ENCODE assay signal across 8 mouse cellular contexts in genomic region chr13:107461048-107461912, GRCm38 (mm10).
DNase-seq lines count a peak whose midpoint lies in the region; ATAC-seq and TF ChIP-seq lines count a peak whose summit lies in the region.

No protein-coding gene starts in this region.

- H3K79me2 ChIP-seq in C2C12 (ENCODE audit: control insufficient read depth, insufficient read depth) (no peaks in the 10 kb centered on the region), myocyte (ENCODE audit: control insufficient read depth, insufficient read depth) (no peaks in the 10 kb centered on the region)

- H3K36me3 ChIP-seq in C2C12 (ENCODE audit: control insufficient read depth, insufficient read depth) (no peaks in the 10 kb centered on the region), myocyte (ENCODE audit: control insufficient read depth, insufficient read depth) (no peaks in the 10 kb centered on the region)
- H3K36me3 ChIP-seq in embryonic facial prominence, embryonic 14.5 days (ENCODE audit: control insufficient read depth, insufficient read depth, low read length), result no peaks in the 10 kb centered on the region
- H3K36me3 ChIP-seq in heart, embryonic 15.5 days, result no peaks in the 10 kb centered on the region
- H3K36me3 ChIP-seq in kidney, postnatal 0 days (ENCODE audit: insufficient read depth, low read length), result no peaks in the 10 kb centered on the region
- H3K36me3 ChIP-seq in thymus, adult 2 months (ENCODE audit: control insufficient read depth, insufficient read depth, low read length), result no peaks in the 10 kb centered on the region

- ATAC-seq in embryonic facial prominence, embryonic 14.5 days (ENCODE audit: low read depth), result peak; percentile 89
- no peak; the same call in 1 of the 2 replicates for ATAC-seq in heart, embryonic 15.5 days (replicated peaks; ENCODE audit: insufficient number of reproducible peaks, insufficient read depth, low FRiP score, low read depth)
- peak; percentile 76 for ATAC-seq in kidney, postnatal 0 days (replicated peaks; ENCODE audit: low FRiP score, low read depth)

- H3ac ChIP-seq in C2C12 (ENCODE audit: control insufficient read depth, insufficient read length, low read depth) (no peak overlapping the region), myocyte (ENCODE audit: control insufficient read depth, insufficient read length) (no peak overlapping the region)

- H3K9ac ChIP-seq in embryonic facial prominence, embryonic 14.5 days (ENCODE audit: low read depth, low read length), result no peak overlapping the region
- H3K9ac ChIP-seq in heart, embryonic 15.5 days, result no peak overlapping the region
- no peak overlapping the region for H3K9ac ChIP-seq in kidney, postnatal 0 days (ENCODE audit: low read depth, low read length)

- H3K4me3 ChIP-seq in C2C12 (ENCODE audit: insufficient read depth, poor library complexity, severe bottlenecking) (no peak overlapping the region), myocyte (no peak overlapping the region)
- H3K4me3 ChIP-seq in embryonic facial prominence, embryonic 14.5 days (ENCODE audit: low read depth, low read length), result peak overlapping the region; percentile 10; the same call in 1 of the 2 replicates
- H3K4me3 ChIP-seq in heart, embryonic 15.5 days, result no peak overlapping the region
- no peak overlapping the region for H3K4me3 ChIP-seq in kidney, postnatal 0 days (replicated peaks; ENCODE audit: low read depth, low read length)
- no peak overlapping the region for H3K4me3 ChIP-seq in thymus, adult 2 months (ENCODE audit: control insufficient read depth, insufficient read depth, low read length)

- H3K27ac ChIP-seq in embryonic facial prominence, embryonic 14.5 days (replicated peaks; ENCODE audit: low read depth, low read length), result no peak overlapping the region
- H3K27ac ChIP-seq in heart, embryonic 15.5 days, result no peak overlapping the region
- H3K27ac ChIP-seq in kidney, postnatal 0 days, result no peak overlapping the region
- H3K27ac ChIP-seq in thymus, adult 2 months (ENCODE audit: control insufficient read depth, insufficient read depth, low read length), result no peak overlapping the region

- TF ChIP-seq POLR2A in myocyte (IDR thresholded peaks at IDR 0.05; ENCODE audit: insufficient read length, low read depth), result no peak
- no peak for TF ChIP-seq POLR2A in thymus, adult 2 months (IDR thresholded peaks at IDR 0.05; ENCODE audit: control insufficient read depth, extremely low read depth, insufficient read depth, low read length, poor library complexity)

- no peaks in the 10 kb centered on the region for H3K79me3 ChIP-seq in C2C12 (ENCODE audit: low read depth)

- H3K9me3 ChIP-seq in embryonic facial prominence, embryonic 14.5 days (ENCODE audit: control insufficient read depth, low read length), result no peaks in the 10 kb centered on the region
- H3K9me3 ChIP-seq in heart, embryonic 15.5 days (replicated peaks), result no peaks in the 10 kb centered on the region
- H3K9me3 ChIP-seq in kidney, postnatal 0 days (replicated peaks; ENCODE audit: low read length), result no peaks in the 10 kb centered on the region

- H3K27me3 ChIP-seq in C2C12 (ENCODE audit: control insufficient read depth, insufficient read depth, insufficient read length), result no peaks in the 10 kb centered on the region
- no peaks in the 10 kb centered on the region for H3K27me3 ChIP-seq in embryonic facial prominence, embryonic 14.5 days (replicated peaks; ENCODE audit: control insufficient read depth, insufficient read depth, low read length)
- no peaks in the 10 kb centered on the region for H3K27me3 ChIP-seq in heart, embryonic 15.5 days
- no peaks in the 10 kb centered on the region for H3K27me3 ChIP-seq in kidney, postnatal 0 days (ENCODE audit: insufficient read depth, low read length)
- H3K27me3 ChIP-seq in myocyte (ENCODE audit: control insufficient read depth, insufficient read depth, insufficient read length), result no peaks in the 10 kb centered on the region
- H3K27me3 ChIP-seq in thymus, adult 2 months (ENCODE audit: control insufficient read depth, insufficient read depth, low read length), result no peaks in the 10 kb centered on the region

- TF ChIP-seq CTCF in C2C12 (IDR thresholded peaks at IDR 0.05; ENCODE audit: control insufficient read depth, insufficient read depth, insufficient read length), result peak; percentile 6
- TF ChIP-seq CTCF in kidney, postnatal 0 days (IDR thresholded peaks at IDR 0.05; ENCODE audit: low read depth), result peak; percentile 82
- no peak for TF ChIP-seq CTCF in thymus, adult 2 months (IDR thresholded peaks at IDR 0.05; ENCODE audit: borderline replicate concordance, control insufficient read depth, extremely low read depth, insufficient read depth, low read length, poor library complexity)

- peak; percentile 41 for DNase-seq in adrenal gland, postnatal 25 days
- DNase-seq in embryonic facial prominence, embryonic 14.5 days (ENCODE audit: low spot score), result peak; percentile 88
- peak; percentile 94 for DNase-seq in kidney, postnatal 0 days (ENCODE audit: low spot score)
- peak; percentile 32 for DNase-seq in liver
- peak; percentile 56 for DNase-seq in thymus, adult 2 months

- no peaks in the 10 kb centered on the region for H3K4me1 ChIP-seq in embryonic facial prominence, embryonic 14.5 days (ENCODE audit: control insufficient read depth, insufficient read depth, low read length)
- no peaks in the 10 kb centered on the region for H3K4me1 ChIP-seq in heart, embryonic 15.5 days (replicated peaks)
- 0 out of 2 replicates have a peak, but pooled peaks cover 7% of the 10 kb centered on the region for H3K4me1 ChIP-seq in kidney, postnatal 0 days (replicated peaks; ENCODE audit: insufficient read depth, low read length)
- H3K4me1 ChIP-seq in thymus, adult 2 months (replicated peaks; ENCODE audit: control insufficient read depth, insufficient read depth, low read length), result no peaks in the 10 kb centered on the region

- H3K4me2 ChIP-seq in embryonic facial prominence, embryonic 14.5 days (ENCODE audit: low read depth, low read length), result peak overlapping the region; percentile 38
- H3K4me2 ChIP-seq in heart, embryonic 15.5 days, result peak overlapping the region; percentile 35; the same call in 1 of the 2 replicates
- H3K4me2 ChIP-seq in kidney, postnatal 0 days (ENCODE audit: low read length), result peak overlapping the region; percentile 38; the same call in 1 of the 2 replicates
- H3K4me2 ChIP-seq in myocyte (ENCODE audit: low read depth), result peak overlapping the region; percentile 58

- 17% methylated on average over 16 of the region's 16 CpGs for WGBS in embryonic facial prominence, embryonic 14.5 days
- WGBS in heart, embryonic 15.5 days, result 14% methylated on average over 16 of the region's 16 CpGs
- 11% methylated on average over 16 of the region's 16 CpGs for WGBS in kidney, postnatal 0 days
- 26% methylated on average over 16 of the region's 16 CpGs for WGBS in thymus, adult 2 months

TF ChIP-seq in C2C12, 6 proteins besides CTCF, POLR2A, EP300 and RAD21:
- TF ChIP-seq CEBPB (IDR thresholded peaks at IDR 0.05; ENCODE audit: low read depth) (no peak), FOSL1 (IDR thresholded peaks at IDR 0.05; ENCODE audit: insufficient read depth, low read length, poor library complexity, severe bottlenecking) (no peak), MYOD1 (IDR thresholded peaks at IDR 0.05; ENCODE audit: control insufficient read depth, insufficient read length, low read depth) (no peak), MAX (IDR thresholded peaks at IDR 0.05) (no peak), MYOG (IDR thresholded peaks at IDR 0.05; ENCODE audit: control insufficient read depth, extremely low read depth, insufficient read length) (no peak), USF1 (IDR thresholded peaks at IDR 0.05; ENCODE audit: low read depth) (no peak)
TF ChIP-seq in C2C12: peak in this region for 0.

TF ChIP-seq in myocyte, 11 proteins besides CTCF, POLR2A, EP300 and RAD21:
- TF ChIP-seq MAX (IDR thresholded peaks at IDR 0.05; ENCODE audit: low read depth) (no peak), USF1 (IDR thresholded peaks at IDR 0.05; ENCODE audit: low read depth) (no peak), TCF3 (IDR thresholded peaks at IDR 0.05; ENCODE audit: insufficient read length, low read depth) (no peak), REST (IDR thresholded peaks at IDR 0.05; ENCODE audit: insufficient read depth, insufficient read length) (no peak), MYOG (IDR thresholded peaks at IDR 0.05; ENCODE audit: control insufficient read depth in 1 of 3, insufficient read depth in 1 of 3, insufficient read length in 2 of 3, low read depth in 2 of 3) (no peak), SRF (IDR thresholded peaks at IDR 0.05; ENCODE audit: control insufficient read depth, insufficient read length, low read depth) (no peak), TCF12 (IDR thresholded peaks at IDR 0.05; ENCODE audit: insufficient read depth, poor library complexity, severe bottlenecking) (no peak), POLR2AphosphoS2 (IDR thresholded peaks at IDR 0.05; ENCODE audit: insufficient read length, low read depth) (no peak)

Comparison
In these comparisons a context has a peak if more than half of its experiments do, and no peak if none do; other contexts are left out.
1. DNase-seq: peak in every context shown above with its lines; median percentile 94 in kidney, postnatal 0 days; 88 in embryonic facial prominence, embryonic 14.5 days; 56 in thymus, adult 2 months; 41 in adrenal gland, postnatal 25 days; 32 in liver.